Comparison of ENCODE assay signal across 9 mouse cellular contexts in the genomic region with DNA sequence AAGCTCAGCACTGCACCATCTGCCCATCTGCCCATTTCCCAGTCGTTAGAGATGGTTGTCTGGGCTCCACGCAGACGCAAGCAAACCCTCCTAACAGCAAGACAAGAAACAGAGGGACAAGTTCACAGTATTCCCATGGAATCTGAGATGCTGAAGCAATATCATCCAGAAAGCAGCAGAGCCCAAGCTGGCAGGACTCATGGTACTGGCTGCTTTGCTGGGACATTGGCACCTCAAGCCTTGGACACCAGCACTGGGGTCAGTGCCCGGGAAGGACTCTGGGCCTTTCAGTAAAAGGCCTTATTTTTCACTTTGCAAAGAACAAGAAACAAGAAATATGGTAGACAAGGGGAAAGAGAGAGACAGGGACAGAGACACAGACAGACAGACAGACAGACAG. TPM values are rescaled to one million over a fixed set of nuclear protein-coding genes. Genes with fewer than 3 reads are reported as not detected.
"Had no signal": no experiment of that assay in that cellular context is flagged by ENCODE, and none has a peak within 500 bp of the region (broad histone marks: within the 10 kb centered on the region; RNA-seq: fewer than 3 reads in every experiment).

No protein-coding gene starts in this region.

- DNase-seq: kidney, adult 18-20 months; kidney, postnatal 25 days; liver; liver, embryonic 13.5 days; liver, postnatal 0 days; lung, postnatal 14 days; right cerebral cortex, postnatal 14 days; thymus, postnatal 4 days had no signal

RNA-seq across cellular contexts. Expression of a gene that starts 36.5 kb away (rescaled TPM):
- total RNA-seq: monocyte, adult 5-6 weeks had no signal
